Mouse (Mus musculus): ENCODE results near the gene Lrrc32. TPM values are rescaled to one million over a fixed set of nuclear protein-coding genes. Genes with fewer than 3 reads are reported as not detected.
A peak's percentile ranks its signal among the peaks of the same experiment; 100 is the strongest.

Gene Lrrc32
- total RNA-seq, 2 experiments from 2014 or later = 7.4 to 8.8 TPM

- no peak for DNase-seq
Observed at GRCm38 (mm10) chr7:98488398-98489130, 519 bp upstream of the Lrrc32 start.

- peak; percentile 89 for DNase-seq
Observed at GRCm38 (mm10) chr7:98489623-98490084, 571 bp downstream of the Lrrc32 start.

- DNase-seq = no peak
Observed at GRCm38 (mm10) chr7:98490328-98490727, 1.2 kb downstream of the Lrrc32 start.

- DNase-seq = no peak
Observed at GRCm38 (mm10) chr7:98490911-98491310, 1.8 kb downstream of the Lrrc32 start.

GRCm38 (mm10) chr7:98491451-98492200 is 2.5 kb downstream of the Lrrc32 start:
- DNase-seq = no peak

GRCm38 (mm10) chr7:98492331-98492730 is 3.2 kb downstream of the Lrrc32 start:
- DNase-seq = no peak

- no peak for DNase-seq
Observed at GRCm38 (mm10) chr7:98493307-98493706, 4.2 kb downstream of the Lrrc32 start.

- no peak for DNase-seq
Observed at GRCm38 (mm10) chr7:98493901-98494480, 4.9 kb downstream of the Lrrc32 start.

GRCm38 (mm10) chr7:98495591-98495990 is 6.5 kb downstream of the Lrrc32 start:
- DNase-seq = no peak

GRCm38 (mm10) chr7:98497451-98497850 is 8.4 kb downstream of the Lrrc32 start:
- DNase-seq = no peak

GRCm38 (mm10) chr7:98498101-98498500 is 9.0 kb downstream of the Lrrc32 start:
- DNase-seq = no peak

- DNase-seq = no peak
Observed at GRCm38 (mm10) chr7:98498656-98499560, 9.8 kb downstream of the Lrrc32 start.

- peak; percentile 48 for DNase-seq
Observed at GRCm38 (mm10) chr7:98499561-98500292, 10.6 kb downstream of the Lrrc32 start.

GRCm38 (mm10) chr7:98500470-98500869 is 11.4 kb downstream of the Lrrc32 start:
- DNase-seq = peak; percentile 40

GRCm38 (mm10) chr7:98501078-98501477 is 12.0 kb downstream of the Lrrc32 start:
- DNase-seq = no peak

- no peak for DNase-seq
Observed at GRCm38 (mm10) chr7:98502921-98503320, 13.8 kb downstream of the Lrrc32 start.

- peak; percentile 58 for DNase-seq
Observed at GRCm38 (mm10) chr7:98503951-98504647, 15.0 kb downstream of the Lrrc32 start.

- no peak for DNase-seq
Observed at GRCm38 (mm10) chr7:98504726-98505314, 15.7 kb downstream of the Lrrc32 start.

GRCm38 (mm10) chr7:98505664-98506063 is 16.6 kb downstream of the Lrrc32 start:
- DNase-seq = no peak

Data from gastrocnemius, postnatal 10 days (tissue).